9 mouse cellular contexts compared by ENCODE assay signal in the genomic region with DNA sequence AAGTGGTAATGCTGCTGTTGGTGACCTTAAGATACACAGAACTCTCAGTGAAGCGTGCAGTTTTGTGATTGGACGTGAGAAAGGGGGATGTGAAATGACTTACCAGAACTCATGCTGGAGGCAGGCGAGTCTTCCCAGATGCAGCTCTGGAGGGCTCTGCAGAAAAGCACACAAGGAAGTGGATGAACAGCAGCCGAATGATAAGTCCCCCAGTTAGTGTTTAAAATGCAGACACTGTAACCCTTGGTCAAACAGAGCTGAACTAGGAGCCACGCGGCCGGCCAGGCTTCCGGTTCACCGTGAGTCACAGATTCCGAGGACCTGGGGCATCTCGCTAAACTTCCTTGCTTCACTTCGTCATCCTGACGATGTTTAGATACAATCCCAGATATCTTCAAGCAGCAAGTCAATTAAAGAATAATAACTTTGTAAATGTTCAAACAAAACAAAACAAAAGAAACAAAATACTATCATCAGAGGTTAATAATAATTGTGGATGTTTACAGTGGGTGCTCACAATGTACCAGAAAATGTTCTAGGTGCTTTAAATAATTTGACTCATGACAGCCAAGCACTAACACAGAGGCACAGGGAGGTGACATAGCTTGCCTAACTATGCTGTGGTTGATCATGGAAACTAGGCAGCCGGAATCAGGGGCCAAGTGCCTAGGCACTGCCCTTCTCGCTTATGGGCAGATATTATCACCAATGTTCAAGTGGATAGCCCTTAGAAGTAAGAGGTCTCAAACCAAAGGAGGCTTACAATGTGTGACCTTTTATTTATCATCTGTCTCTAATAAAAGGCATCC.
DNase-seq lines count a peak whose midpoint lies in the region; ATAC-seq lines count a peak whose summit lies in the region.
"Had no signal": no experiment of that assay in that cellular context is flagged by ENCODE, and none has a peak within 500 bp of the region (broad histone marks: within the 10 kb centered on the region; RNA-seq: fewer than 3 reads in every experiment).

No protein-coding gene starts in this region.

- H3K9me3 ChIP-seq in intestine, embryonic 14.5 days (ENCODE audit: control insufficient read depth, low read length) = no peaks in the 10 kb centered on the region
- no peaks in the 10 kb centered on the region for H3K9me3 ChIP-seq in lung, embryonic 15.5 days
- H3K9me3 ChIP-seq: neural tube, embryonic 15.5 days had no signal

- 23% methylated on average over 15 of the region's 15 CpGs for WGBS in intestine, embryonic 14.5 days
- WGBS in lung, embryonic 15.5 days = 25% methylated on average over 15 of the region's 15 CpGs

- H3K27ac ChIP-seq in intestine, embryonic 14.5 days (ENCODE audit: low read depth) = peak overlapping the region; percentile 29
- 0 out of 2 replicates have a peak overlapping the region, but pooled peaks have one; percentile 25 for H3K27ac ChIP-seq in lung, embryonic 15.5 days
- H3K27ac ChIP-seq: neural tube, embryonic 15.5 days had no signal

- no peak overlapping the region for H3K9ac ChIP-seq in intestine, embryonic 14.5 days (ENCODE audit: low read length)
- H3K9ac ChIP-seq in lung, embryonic 15.5 days = no peak overlapping the region
- H3K9ac ChIP-seq: neural tube, embryonic 15.5 days had no signal

- no peak overlapping the region for H3K4me3 ChIP-seq in intestine, embryonic 14.5 days (ENCODE audit: low read depth, low read length)
- H3K4me3 ChIP-seq in lung, embryonic 15.5 days = no peak overlapping the region
- H3K4me3 ChIP-seq: erythroblast, embryonic 14.5 days; neural tube, embryonic 15.5 days had no signal

- 0 out of 2 replicates have a peak, but pooled peaks cover 8% of the 10 kb centered on the region for H3K36me3 ChIP-seq in intestine, embryonic 14.5 days (ENCODE audit: control insufficient read depth, insufficient read depth, low read length)
- H3K36me3 ChIP-seq in lung, embryonic 15.5 days = no peaks in the 10 kb centered on the region

- DNase-seq in urinary bladder, postnatal 25 days (ENCODE audit: low spot score) = peak; percentile 24
- DNase-seq in urinary bladder, postnatal 10 days (ENCODE audit: low spot score) = no peak
- DNase-seq in intestine, embryonic 14.5 days (ENCODE audit: low spot score) = peak; percentile 61
- DNase-seq in embryo, embryonic 10 days (ENCODE audit: low spot score) = no peak
- DNase-seq in layer of hippocampus, adult 11-12 months (ENCODE audit: low spot score) = no peak
- no peak for DNase-seq in cerebellum, adult 11-12 months

- no peaks in the 10 kb centered on the region for H3K27me3 ChIP-seq in intestine, embryonic 14.5 days (replicated peaks; ENCODE audit: control insufficient read depth, insufficient read depth, low read length)
- no peaks in the 10 kb centered on the region for H3K27me3 ChIP-seq in lung, embryonic 15.5 days
- H3K27me3 ChIP-seq: neural tube, embryonic 15.5 days had no signal

- H3K4me2 ChIP-seq in intestine, embryonic 14.5 days (ENCODE audit: low read length) = no peak overlapping the region; the same call in 1 of the 2 replicates
- H3K4me2 ChIP-seq in lung, embryonic 15.5 days = no peak overlapping the region
- H3K4me2 ChIP-seq: neural tube, embryonic 15.5 days had no signal

- peaks cover 28% of the 10 kb centered on the region for H3K4me1 ChIP-seq in intestine, embryonic 14.5 days (replicated peaks; ENCODE audit: control insufficient read depth, insufficient read depth, low read length)
- H3K4me1 ChIP-seq in lung, embryonic 15.5 days = peaks cover 38% of the 10 kb centered on the region
- H3K4me1 ChIP-seq: neural tube, embryonic 15.5 days had no signal

- no peak for ATAC-seq in intestine, embryonic 14.5 days (replicated peaks; ENCODE audit: low FRiP score, low TSS enrichment, low read depth)
- ATAC-seq in lung, embryonic 15.5 days (ENCODE audit: borderline replicate concordance, extremely low read depth, low FRiP score, low TSS enrichment) = no peak

Comparison
In these comparisons a context has a peak if more than half of its experiments do, and no peak if none do; other contexts are left out.
1. DNase-seq: peak in urinary bladder, postnatal 25 days (single experiment) and intestine, embryonic 14.5 days (single experiment); none in urinary bladder, postnatal 10 days (single experiment), embryo, embryonic 10 days (single experiment), layer of hippocampus, adult 11-12 months (single experiment) and cerebellum, adult 11-12 months (single experiment).